Mouse (Mus musculus): ENCODE measurements around the gene Cisd2. TPM values are rescaled to one million over a fixed set of nuclear protein-coding genes. Genes with fewer than 3 reads are reported as not detected.

Cisd2 gene
- polyA plus RNA-seq, 1 experiment from 2014 or later, result 77.0 TPM

Other genes with a start within 250 kb of the Cisd2 start
- 6.3 and 7.5 TPM in 2 replicates for gene Cenpe, start 211.4 kb downstream of the Cisd2 start, polyA plus RNA-seq (2015; fragmentation: Nextera tagmentation; extraction: Ambion mirVana)
- gene Bdh2, start 142.7 kb downstream of the Cisd2 start, polyA plus RNA-seq (2015; fragmentation: Nextera tagmentation; extraction: Ambion mirVana), result 5.8 TPM in 2 replicates
- 1.1 and 1.4 TPM in 2 replicates for gene Slc9b2, start 116.2 kb downstream of the Cisd2 start, polyA plus RNA-seq (2015; fragmentation: Nextera tagmentation; extraction: Ambion mirVana)
- 0.12 TPM in 1 of 2 replicates, not detected in the other for gene Slc9b1, start 75.9 kb downstream of the Cisd2 start, polyA plus RNA-seq (2015; fragmentation: Nextera tagmentation; extraction: Ambion mirVana)
- 399 and 409 TPM in 2 replicates for gene Ube2d3, start 14.2 kb upstream of the Cisd2 start, polyA plus RNA-seq (2015; fragmentation: Nextera tagmentation; extraction: Ambion mirVana)
- gene Manba, start 61.7 kb upstream of the Cisd2 start, polyA plus RNA-seq (2015; fragmentation: Nextera tagmentation; extraction: Ambion mirVana), result 5.5 and 5.6 TPM in 2 replicates

Data from hindbrain, embryonic 13.5 days (tissue).